Mouse (Mus musculus): ENCODE measurements around the gene Rap1a. TPM values are rescaled to one million over a fixed set of nuclear protein-coding genes. Genes with fewer than 3 reads are reported as not detected.

Gene Rap1a
- total and polyA plus RNA-seq, 2 experiments from 2014 or later: 17.8 to 91.0 TPM

DNA sequence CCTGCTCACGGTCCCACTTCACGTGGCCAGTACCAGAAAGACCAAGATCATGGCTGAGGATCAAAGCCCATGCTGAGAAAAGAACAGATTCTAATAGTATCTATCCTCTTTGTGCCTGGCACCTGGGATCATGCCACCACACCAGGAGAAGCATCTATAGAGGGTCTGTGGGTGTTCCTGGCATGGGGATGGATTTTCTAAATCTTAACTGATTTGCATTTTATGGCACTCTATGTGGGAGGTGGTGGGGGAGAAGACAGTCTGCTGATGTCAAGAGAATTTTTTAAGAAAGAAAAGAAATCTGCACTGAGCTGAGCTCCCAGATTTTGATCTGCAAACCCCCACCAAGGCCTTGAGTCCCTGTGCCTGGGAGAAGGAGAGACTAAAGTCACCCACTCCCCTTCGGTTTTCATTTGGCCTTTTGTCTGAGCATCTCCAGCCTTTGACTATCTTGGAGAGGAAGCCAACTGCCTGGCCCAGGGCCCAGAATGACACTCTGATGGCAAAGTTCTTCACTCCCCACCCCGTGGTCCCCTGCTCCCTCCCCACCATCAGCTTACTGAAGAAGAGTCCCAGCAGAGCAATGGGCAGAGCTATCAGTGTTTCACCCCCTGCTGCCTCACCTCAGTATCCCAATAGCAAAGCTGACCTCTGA is 94.6 kb downstream of the Rap1a start:
- Histone ChIP-seq H3K9me3 (replicated peaks; ENCODE audit: control insufficient read depth, low read length) (no peaks in the 10 kb centered on the region), H3K27me3 (ENCODE audit: control insufficient read depth, insufficient read depth, low read length) (no peaks in the 10 kb centered on the region), H3K9ac (replicated peaks; ENCODE audit: low read depth, low read length) (no peak overlapping the region), H3K36me3 (replicated peaks; ENCODE audit: control insufficient read depth, insufficient read depth, low read length) (no peaks in the 10 kb centered on the region), H3K27ac (ENCODE audit: low read depth) (no peak overlapping the region), H3K4me1 (ENCODE audit: control insufficient read depth, insufficient read depth) (peaks cover 41% of the 10 kb centered on the region), H3K4me2 (ENCODE audit: low read depth, low read length) (peak overlapping the region; percentile 91), H3K4me3 (ENCODE audit: low read depth, low read length) (peak overlapping the region; percentile 70; the same call in 1 of the 2 replicates)
- no peak for TF ChIP-seq EP300 (IDR thresholded peaks at IDR 0.05; ENCODE audit: low read depth)
- TF ChIP-seq CTCF (IDR thresholded peaks at IDR 0.05; ENCODE audit: low read depth): no peak
- ATAC-seq (ENCODE audit: insufficient read depth, low read depth) (no peak), DNase-seq (ENCODE audit: low spot score) (no peak)
- WGBS: 46% methylated on average over 4 of the region's 4 CpGs

DNA sequence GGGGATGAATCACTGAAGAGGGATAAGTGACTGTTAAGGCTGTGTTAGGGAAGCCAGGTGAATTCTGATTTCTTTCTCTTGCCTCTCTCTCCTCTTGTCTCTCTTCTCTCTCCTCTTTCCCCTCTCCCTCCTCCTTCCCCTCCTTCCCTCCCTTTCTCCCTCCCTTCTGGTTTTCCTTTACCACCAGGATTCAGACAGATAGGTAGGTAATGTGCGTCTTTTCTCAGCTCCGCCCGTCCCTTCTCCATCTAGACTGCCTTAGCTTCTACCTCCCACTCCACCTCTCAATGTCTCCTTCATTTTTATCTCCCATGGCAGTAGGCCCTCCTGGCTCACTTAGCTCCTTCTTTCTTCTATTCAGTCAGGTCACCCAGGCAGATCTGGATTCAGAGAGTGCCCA is 95.6 kb downstream of the Rap1a start:
- H3K4me2 ChIP-seq (ENCODE audit: low read depth, low read length): peak overlapping the region; percentile 91
- 49% methylated on average over 3 of the region's 3 CpGs for WGBS
- peaks cover 51% of the 10 kb centered on the region for H3K4me1 ChIP-seq (ENCODE audit: control insufficient read depth, insufficient read depth)
- H3K36me3 ChIP-seq (replicated peaks; ENCODE audit: control insufficient read depth, insufficient read depth, low read length): no peaks in the 10 kb centered on the region
- peak overlapping the region; percentile 68 for H3K9ac ChIP-seq (replicated peaks; ENCODE audit: low read depth, low read length)
- no peaks in the 10 kb centered on the region for H3K27me3 ChIP-seq (ENCODE audit: control insufficient read depth, insufficient read depth, low read length)
- ATAC-seq (ENCODE audit: insufficient read depth, low read depth) (no peak), DNase-seq (ENCODE audit: low spot score) (no peak)
- peak overlapping the region; percentile 70 for H3K4me3 ChIP-seq (ENCODE audit: low read depth, low read length)
- H3K27ac ChIP-seq (ENCODE audit: low read depth): 0 out of 2 replicates have a peak overlapping the region, but pooled peaks have one; percentile 78
- TF ChIP-seq CTCF (IDR thresholded peaks at IDR 0.05; ENCODE audit: low read depth) (no peak), EP300 (IDR thresholded peaks at IDR 0.05; ENCODE audit: low read depth) (no peak)
- no peaks in the 10 kb centered on the region for H3K9me3 ChIP-seq (replicated peaks; ENCODE audit: control insufficient read depth, low read length)

DNA sequence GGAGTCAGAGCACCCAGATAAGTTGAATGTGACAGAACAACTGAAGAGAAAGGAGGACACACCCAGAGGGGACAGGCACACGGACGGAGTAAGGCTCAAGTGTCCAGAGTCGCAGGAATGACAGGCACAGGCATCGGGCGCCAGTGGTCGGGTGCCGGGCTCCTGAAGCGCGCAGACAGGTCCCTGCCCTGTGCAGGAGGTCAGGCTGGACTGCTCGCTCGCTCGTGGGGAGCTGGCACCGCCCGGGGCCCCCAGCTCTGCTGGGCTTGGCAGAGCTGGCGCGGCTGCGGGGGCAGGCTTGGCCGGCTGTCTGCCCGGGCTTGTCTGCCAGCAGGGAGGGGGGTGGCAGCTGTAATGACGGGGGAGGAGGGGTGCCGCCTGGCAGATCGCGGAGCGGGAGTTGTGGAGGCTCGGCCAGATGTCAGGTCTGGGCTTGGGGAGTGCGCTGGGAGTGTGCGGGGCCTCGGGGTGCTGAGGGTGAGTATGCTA is 96.0 kb downstream of the Rap1a start:
- H3K9me3 ChIP-seq (replicated peaks; ENCODE audit: control insufficient read depth, low read length): no peaks in the 10 kb centered on the region
- H3K4me2 ChIP-seq (ENCODE audit: low read depth, low read length): peak overlapping the region; percentile 91
- no peaks in the 10 kb centered on the region for H3K27me3 ChIP-seq (ENCODE audit: control insufficient read depth, insufficient read depth, low read length)
- H3K4me1 ChIP-seq (ENCODE audit: control insufficient read depth, insufficient read depth): peaks cover 51% of the 10 kb centered on the region
- no peak for TF ChIP-seq EP300 (IDR thresholded peaks at IDR 0.05; ENCODE audit: low read depth)
- no peak for TF ChIP-seq CTCF (IDR thresholded peaks at IDR 0.05; ENCODE audit: low read depth)
- no peaks in the 10 kb centered on the region for H3K36me3 ChIP-seq (replicated peaks; ENCODE audit: control insufficient read depth, insufficient read depth, low read length)
- ATAC-seq (ENCODE audit: insufficient read depth, low read depth): peak; percentile 47
- peak; percentile 58 for DNase-seq (ENCODE audit: low spot score)
- under 1% methylated on average over 28 of the region's 28 CpGs for WGBS
- H3K27ac ChIP-seq (ENCODE audit: low read depth): peak overlapping the region; percentile 78
- peak overlapping the region; percentile 68 for H3K9ac ChIP-seq (replicated peaks; ENCODE audit: low read depth, low read length)
- H3K4me3 ChIP-seq (ENCODE audit: low read depth, low read length): peak overlapping the region; percentile 70

DNA sequence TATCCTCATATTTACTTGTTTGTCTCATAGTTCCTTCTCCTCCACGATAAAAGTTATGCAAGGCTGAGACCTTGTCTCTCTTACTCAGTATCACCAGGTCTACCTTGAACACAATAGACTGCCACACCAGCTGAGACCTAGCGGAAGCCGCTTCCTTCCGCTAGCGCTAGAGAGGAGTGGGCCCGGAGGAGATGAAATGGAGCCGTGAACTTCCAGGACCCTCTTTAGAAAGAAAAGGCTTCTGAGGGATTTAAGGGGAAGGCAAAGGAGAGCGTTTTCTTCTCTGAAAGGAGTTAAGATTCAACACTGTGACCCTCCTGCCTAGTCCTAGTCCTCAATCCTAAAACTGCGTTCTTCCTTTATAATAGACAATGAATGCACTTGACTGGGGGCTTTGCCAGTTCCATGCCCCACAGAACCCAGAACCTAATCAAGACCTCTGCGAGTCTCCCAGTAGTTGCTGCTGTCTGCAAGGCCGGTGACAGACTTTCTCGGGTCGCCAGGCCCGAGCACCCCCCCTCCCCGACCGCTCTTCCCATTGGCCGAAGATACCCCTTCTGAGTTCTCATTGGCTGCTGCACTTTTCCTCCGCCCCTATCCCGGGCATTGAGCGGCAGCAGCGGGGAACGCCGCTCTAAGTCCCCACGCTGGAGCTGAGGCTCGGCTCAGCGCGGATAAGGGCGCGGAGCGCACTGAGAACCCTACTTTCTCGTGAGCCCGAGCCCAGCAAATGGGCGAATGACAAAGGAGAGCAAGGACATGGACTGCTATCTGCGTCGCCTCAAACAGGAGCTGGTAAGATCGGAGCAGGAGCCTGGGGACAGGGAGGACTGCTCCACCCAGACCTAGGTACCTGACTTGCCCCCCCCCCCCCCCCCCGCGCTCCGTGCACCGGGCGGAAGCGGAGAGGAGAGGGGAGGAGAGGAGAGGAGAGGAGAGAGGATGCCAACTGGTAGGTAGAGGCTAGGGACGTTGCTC is 96.8 kb downstream of the Rap1a start, which contains the start of gene Inka2:
TSS of gene Inka2 (plus strand) at position 569 of the 978 bp plus-strand sequence.
- DNase-seq (ENCODE audit: low spot score): peak; percentile 92
- no peaks in the 10 kb centered on the region for H3K36me3 ChIP-seq (replicated peaks; ENCODE audit: control insufficient read depth, insufficient read depth, low read length)
- H3K9me3 ChIP-seq (replicated peaks; ENCODE audit: control insufficient read depth, low read length): no peaks in the 10 kb centered on the region
- H3K9ac ChIP-seq (replicated peaks; ENCODE audit: low read depth, low read length): peak within 1 kb of the TSS; percentile 68
- peak within 1 kb of the TSS; percentile 78 for H3K27ac ChIP-seq (ENCODE audit: low read depth)
- H3K4me2 ChIP-seq (ENCODE audit: low read depth, low read length): peak within 1 kb of the TSS; percentile 91
- peak; percentile 93 for ATAC-seq (ENCODE audit: insufficient read depth, low read depth)
- peaks cover 54% of the 10 kb centered on the region for H3K4me1 ChIP-seq (ENCODE audit: control insufficient read depth, insufficient read depth)
- no peak for TF ChIP-seq CTCF (IDR thresholded peaks at IDR 0.05; ENCODE audit: low read depth)
- TF ChIP-seq EP300 (IDR thresholded peaks at IDR 0.05; ENCODE audit: low read depth): 0 out of 2 replicates have a peak, but pooled peaks have one; percentile 36
- WGBS: 8% methylated on average over 39 of the region's 43 CpGs
- H3K4me3 ChIP-seq (ENCODE audit: low read depth, low read length): peak within 1 kb of the TSS; percentile 70
- H3K27me3 ChIP-seq (ENCODE audit: control insufficient read depth, insufficient read depth, low read length): no peaks in the 10 kb centered on the region

DNA sequence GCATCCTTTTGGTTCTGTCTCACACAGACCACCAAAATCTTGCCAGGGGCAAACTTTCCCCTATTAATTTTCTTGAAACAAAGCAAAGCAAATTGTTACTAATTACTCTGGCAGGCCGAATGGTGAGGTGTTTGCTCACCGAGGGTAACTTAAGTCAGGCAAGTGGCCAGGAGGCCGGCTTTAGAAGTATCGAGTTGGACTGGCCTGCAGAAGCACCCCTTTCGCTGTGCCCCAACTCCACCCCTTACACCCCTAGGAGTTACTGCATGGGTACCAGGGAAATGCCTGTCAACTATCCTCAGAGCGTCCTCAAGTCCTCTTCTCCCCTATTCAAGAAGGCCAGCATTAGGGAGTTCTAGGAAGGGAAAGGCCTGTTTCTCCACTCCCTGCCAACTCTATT is 97.6 kb downstream of the Rap1a start:
- WGBS: 66% methylated on average over 6 of the region's 6 CpGs
- no peak overlapping the region for H3K4me3 ChIP-seq (ENCODE audit: low read depth, low read length)
- DNase-seq (ENCODE audit: low spot score) (no peak), ATAC-seq (ENCODE audit: insufficient read depth, low read depth) (no peak)
- H3K27me3 ChIP-seq (ENCODE audit: control insufficient read depth, insufficient read depth, low read length): no peaks in the 10 kb centered on the region
- H3K4me2 ChIP-seq (ENCODE audit: low read depth, low read length): no peak overlapping the region
- no peaks in the 10 kb centered on the region for H3K9me3 ChIP-seq (replicated peaks; ENCODE audit: control insufficient read depth, low read length)
- H3K9ac ChIP-seq (replicated peaks; ENCODE audit: low read depth, low read length): no peak overlapping the region
- H3K36me3 ChIP-seq (replicated peaks; ENCODE audit: control insufficient read depth, insufficient read depth, low read length): no peaks in the 10 kb centered on the region
- peaks cover 54% of the 10 kb centered on the region for H3K4me1 ChIP-seq (ENCODE audit: control insufficient read depth, insufficient read depth)
- TF ChIP-seq CTCF (IDR thresholded peaks at IDR 0.05; ENCODE audit: low read depth) (no peak), EP300 (IDR thresholded peaks at IDR 0.05; ENCODE audit: low read depth) (no peak)
- H3K27ac ChIP-seq (ENCODE audit: low read depth): peak overlapping the region; percentile 78; the same call in 1 of the 2 replicates

All from heart, postnatal 0 days (tissue).